Mouse (Mus musculus) stomach, embryonic 14.5 days (tissue): ENCODE results near the gene Irgm1. TPM values are rescaled to one million over a fixed set of nuclear protein-coding genes. Genes with fewer than 3 reads are reported as not detected.

Source experiments
- ATAC-seq: fragments of 200-750 bp; cut with Nextera tagmentation; 2 replicates; pipeline ENCODE4 v1.8.0; 2017; ENCODE audit warnings: low read depth, moderate TSS enrichment; ENCODE audit not compliant: insufficient number of reproducible peaks, insufficient read depth, low FRiP score
- H3K27ac ChIP-seq: fragments of 300-500 bp; sonication (generic); 2 replicates; pipeline ENCODE4 v1.5.1; 2014; ENCODE audit warnings: mild to moderate bottlenecking, low read length, moderate library complexity, mixed read lengths
- H3K27me3 ChIP-seq: fragments of 300-500 bp; sonication (generic); 2 replicates; pipeline ENCODE4 v1.6.1; 2014; ENCODE audit warnings: low read length, control low read depth, mixed read lengths; ENCODE audit not compliant: control insufficient read depth, insufficient read depth
- H3K36me3 ChIP-seq: fragments of 300-500 bp; sonication (generic); 2 replicates; pipeline ENCODE4 v1.6.1; 2014; ENCODE audit warnings: mild to moderate bottlenecking, control low read depth, low read length, moderate library complexity, mixed read lengths; ENCODE audit not compliant: control insufficient read depth, insufficient read depth
- H3K4me1 ChIP-seq: fragments of 300-500 bp; sonication (generic); 2 replicates; pipeline ENCODE4 v1.6.1; 2014; ENCODE audit warnings: low read length, control low read depth, mixed read lengths; ENCODE audit not compliant: control insufficient read depth, insufficient read depth
- H3K4me2 ChIP-seq: fragments of 300-500 bp; sonication (generic); replicated peaks from 2 replicates; pipeline ENCODE4 v1.6.1; 2014; ENCODE audit warnings: low read depth, low read length, control low read depth
- H3K4me3 ChIP-seq: fragments of 300-500 bp; sonication (generic); 2 replicates; pipeline ENCODE4 v1.5.1; 2014; ENCODE audit warnings: low read depth, low read length, control low read depth
- H3K9ac ChIP-seq: fragments of 300-500 bp; sonication (generic); replicated peaks from 2 replicates; pipeline ENCODE4 v1.6.1; 2014; ENCODE audit warnings: low read depth, mild to moderate bottlenecking, control low read depth, low read length, moderate library complexity, mixed read lengths
- H3K9me3 ChIP-seq: fragments of 300-500 bp; sonication (generic); 2 replicates; pipeline ENCODE4 v1.6.1; 2016; ENCODE audit warnings: low read depth, low read length, control low read depth; ENCODE audit not compliant: control insufficient read depth
- WGBS: fragments of 180-500 bp; shearing (Covaris S2); extraction: QIAGEN DNeasy Blood & Tissue Kit; methylation state at CpG from one replicate; pipeline ENCODE4 v1.1.7; 2014; 5-methylcytosine and 5-hydroxymethylcytosine counted together
- polyA plus RNA-seq: library from polyadenylated mRNA; unstranded; fragments of >200 nt; fragmentation: Nextera tagmentation; extraction: Ambion mirVana; gene quantifications from 2 replicates; pipeline ENCODE4 v1.2.1, GENCODE M21; 2014

The Irgm1 gene
- polyA plus RNA-seq, 1 experiment from 2014 or later, result 13.2 TPM

GRCm38 (mm10) chr11:48838879-48839680, 32.4 kb downstream of the Irgm1 start:
- no peak overlapping the region for H3K9ac ChIP-seq
- H3K4me2 ChIP-seq, result peak overlapping the region; percentile 52
- no peaks in the 10 kb centered on the region for H3K36me3 ChIP-seq
- WGBS, result 79% methylated on average over 10 of the region's 10 CpGs
- no peak for ATAC-seq
- H3K4me3 ChIP-seq, result no peak overlapping the region
- no peaks in the 10 kb centered on the region for H3K27me3 ChIP-seq
- peaks cover 6% of the 10 kb centered on the region; the same call in 1 of the 2 replicates for H3K4me1 ChIP-seq
- no peaks in the 10 kb centered on the region for H3K9me3 ChIP-seq
- H3K27ac ChIP-seq, result no peak overlapping the region

GRCm38 (mm10) chr11:48838181-48838797, 33.2 kb downstream of the Irgm1 start:
- H3K27ac ChIP-seq, result no peak overlapping the region
- H3K4me1 ChIP-seq, result peaks cover 6% of the 10 kb centered on the region; the same call in 1 of the 2 replicates
- 0 out of 2 replicates have a peak overlapping the region, but pooled peaks have one; percentile 49 for H3K9ac ChIP-seq
- no peaks in the 10 kb centered on the region for H3K27me3 ChIP-seq
- no peaks in the 10 kb centered on the region for H3K36me3 ChIP-seq
- H3K9me3 ChIP-seq, result no peaks in the 10 kb centered on the region
- ATAC-seq, result no peak
- H3K4me2 ChIP-seq, result peak overlapping the region; percentile 52
- peak overlapping the region; percentile 68 for H3K4me3 ChIP-seq
- WGBS, result 2% methylated on average over 16 of the region's 16 CpGs

- Histone ChIP-seq H3K4me3 (peak overlapping the region; percentile 68), H3K27ac (peak overlapping the region; percentile 28; the same call in 1 of the 2 replicates), H3K27me3 (no peaks in the 10 kb centered on the region), H3K4me1 (peaks cover 6% of the 10 kb centered on the region; the same call in 1 of the 2 replicates), H3K9me3 (no peaks in the 10 kb centered on the region), H3K36me3 (no peaks in the 10 kb centered on the region), H3K9ac (peak overlapping the region; percentile 49), H3K4me2 (peak overlapping the region; percentile 52)
- ATAC-seq, result peak; percentile 16; the same call in 1 of the 2 replicates
- WGBS, result under 1% methylated on average over 69 of the region's 77 CpGs
Observed at GRCm38 (mm10) chr11:48837310-48838180, 33.9 kb downstream of the Irgm1 start.

GRCm38 (mm10) chr11:48836990-48837309, 34.5 kb downstream of the Irgm1 start:
- 14% methylated on average over 11 of the region's 11 CpGs for WGBS
- Histone ChIP-seq H3K4me1 (peaks cover 6% of the 10 kb centered on the region; the same call in 1 of the 2 replicates), H3K4me2 (peak overlapping the region; percentile 52), H3K27me3 (no peaks in the 10 kb centered on the region), H3K36me3 (no peaks in the 10 kb centered on the region), H3K4me3 (peak overlapping the region; percentile 68), H3K27ac (no peak overlapping the region), H3K9ac (no peak overlapping the region), H3K9me3 (no peaks in the 10 kb centered on the region)
- ATAC-seq, result 0 out of 2 replicates have a peak, but pooled peaks have one; percentile 0

- 72% methylated on average over 6 of the region's 6 CpGs for WGBS
- H3K27ac ChIP-seq, result no peak overlapping the region
- H3K9me3 ChIP-seq, result no peaks in the 10 kb centered on the region
- no peak overlapping the region for H3K4me3 ChIP-seq
- H3K27me3 ChIP-seq, result no peaks in the 10 kb centered on the region
- ATAC-seq, result no peak
- peaks cover 6% of the 10 kb centered on the region; the same call in 1 of the 2 replicates for H3K4me1 ChIP-seq
- no peak overlapping the region for H3K9ac ChIP-seq
- H3K36me3 ChIP-seq, result no peaks in the 10 kb centered on the region
- H3K4me2 ChIP-seq, result no peak overlapping the region
Observed at GRCm38 (mm10) chr11:48835923-48836322, 35.6 kb downstream of the Irgm1 start.

GRCm38 (mm10) chr11:48833731-48834639, 37.5 kb downstream of the Irgm1 start:
- Histone ChIP-seq H3K4me1 (peaks cover 6% of the 10 kb centered on the region; the same call in 1 of the 2 replicates), H3K27me3 (no peaks in the 10 kb centered on the region), H3K36me3 (no peaks in the 10 kb centered on the region), H3K4me2 (peak overlapping the region; percentile 47), H3K9me3 (no peaks in the 10 kb centered on the region), H3K9ac (peak overlapping the region; percentile 31; the same call in 1 of the 2 replicates), H3K27ac (no peak overlapping the region; the same call in 1 of the 2 replicates), H3K4me3 (peak overlapping the region; percentile 55)
- ATAC-seq, result peak; percentile 88
- WGBS, result under 1% methylated on average over 30 of the region's 30 CpGs

- WGBS, result 45% methylated on average over 9 of the region's 9 CpGs
- peak overlapping the region; percentile 47 for H3K4me2 ChIP-seq
- peak overlapping the region; percentile 55 for H3K4me3 ChIP-seq
- H3K9me3 ChIP-seq, result no peaks in the 10 kb centered on the region
- no peak overlapping the region for H3K27ac ChIP-seq
- peaks cover 4% of the 10 kb centered on the region; the same call in 1 of the 2 replicates for H3K4me1 ChIP-seq
- peak overlapping the region; percentile 31; the same call in 1 of the 2 replicates for H3K9ac ChIP-seq
- no peaks in the 10 kb centered on the region for H3K27me3 ChIP-seq
- H3K36me3 ChIP-seq, result no peaks in the 10 kb centered on the region
- ATAC-seq, result no peak
Observed at GRCm38 (mm10) chr11:48833078-48833730, 38.3 kb downstream of the Irgm1 start.
